Comparison of ENCODE assay signal across 14 mouse cellular contexts in the genomic region with DNA sequence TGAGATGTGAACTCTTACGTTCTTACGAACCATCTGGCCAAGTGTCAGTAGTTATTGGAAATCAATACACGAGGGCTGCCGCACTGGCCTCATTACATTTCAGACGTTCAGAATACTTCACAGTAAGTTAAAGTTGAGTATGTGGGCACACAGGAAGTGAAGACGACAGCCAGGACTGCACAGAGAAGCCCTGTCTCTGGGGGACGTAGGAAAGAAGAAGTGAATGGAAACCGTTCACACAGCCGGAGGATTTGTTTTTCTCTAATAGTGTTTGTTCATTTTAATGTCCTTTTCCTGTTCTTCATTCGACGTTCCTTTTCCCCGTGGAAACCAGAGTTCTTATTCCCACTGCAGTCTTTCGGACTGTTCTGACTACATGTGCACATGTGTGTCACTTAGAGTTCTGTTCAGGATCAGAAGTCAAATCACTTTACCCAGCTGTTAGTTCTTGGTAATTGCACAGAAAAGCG. TPM values are rescaled to one million over a fixed set of nuclear protein-coding genes. Genes with fewer than 3 reads are reported as not detected.
DNase-seq lines count a peak whose midpoint lies in the region; ATAC-seq lines count a peak whose summit lies in the region.
"Had no signal": no experiment of that assay in that cellular context is flagged by ENCODE, and none has a peak within 500 bp of the region (broad histone marks: within the 10 kb centered on the region; RNA-seq: fewer than 3 reads in every experiment).

No protein-coding gene starts in this region.

- peaks cover 25% of the 10 kb centered on the region for H3K4me1 ChIP-seq in heart, embryonic 13.5 days
- H3K4me1 ChIP-seq in stomach, embryonic 16.5 days (ENCODE audit: control insufficient read depth, insufficient read depth, low read length): peaks cover 10% of the 10 kb centered on the region

- no peak overlapping the region; the same call in 1 of the 2 replicates for H3K9ac ChIP-seq in heart, embryonic 13.5 days
- H3K9ac ChIP-seq in stomach, embryonic 16.5 days (ENCODE audit: low read length): no peak overlapping the region
- H3K9ac ChIP-seq: midbrain, embryonic 13.5 days had no signal

- H3K4me3 ChIP-seq in heart, embryonic 13.5 days: no peak overlapping the region
- H3K4me3 ChIP-seq in stomach, embryonic 16.5 days (replicated peaks; ENCODE audit: low read length): no peak overlapping the region
- H3K4me3 ChIP-seq: midbrain, embryonic 13.5 days had no signal

- 72% methylated on average over 14 of the region's 14 CpGs for WGBS in heart, embryonic 13.5 days
- 49% methylated on average over 14 of the region's 14 CpGs for WGBS in stomach, embryonic 16.5 days

- no peak for ATAC-seq in heart, embryonic 13.5 days (ENCODE audit: extremely low read depth, insufficient number of reproducible peaks, low FRiP score, low TSS enrichment)
- no peak for ATAC-seq in stomach, embryonic 16.5 days (ENCODE audit: insufficient read depth, low FRiP score)

- H3K9me3 ChIP-seq in heart, embryonic 13.5 days: no peaks in the 10 kb centered on the region
- no peaks in the 10 kb centered on the region for H3K9me3 ChIP-seq in stomach, embryonic 16.5 days (replicated peaks; ENCODE audit: control insufficient read depth, low read length)
- H3K9me3 ChIP-seq: midbrain, embryonic 13.5 days had no signal

- H3K27me3 ChIP-seq in heart, embryonic 13.5 days (replicated peaks): no peaks in the 10 kb centered on the region
- no peaks in the 10 kb centered on the region for H3K27me3 ChIP-seq in stomach, embryonic 16.5 days (ENCODE audit: control insufficient read depth, insufficient read depth, low read length)
- H3K27me3 ChIP-seq: midbrain, embryonic 13.5 days had no signal

- DNase-seq in heart, postnatal 4 days: no peak
- DNase-seq in spleen, postnatal 36 days (ENCODE audit: low spot score in 2 of 2): peak; percentile 47 to 62
- DNase-seq in spleen, adult 12 weeks (ENCODE audit: low spot score): no peak
- peak; percentile 55 for DNase-seq in induced T-regulatory cell, adult 2 months (ENCODE audit: low read depth)
- DNase-seq in urinary bladder, adult 2 months (ENCODE audit: low spot score): no peak
- DNase-seq in gastrocnemius, adult 18-20 months (ENCODE audit: low spot score): no peak
- DNase-seq: gastrocnemius, postnatal 10 days; liver; thymus, postnatal 4 days had no signal

- H3K4me2 ChIP-seq in heart, embryonic 13.5 days: peak overlapping the region; percentile 47
- peak overlapping the region; percentile 3 for H3K4me2 ChIP-seq in stomach, embryonic 16.5 days (ENCODE audit: low read depth, low read length)
- H3K4me2 ChIP-seq: midbrain, embryonic 13.5 days had no signal

- H3K36me3 ChIP-seq in heart, embryonic 13.5 days: 0 out of 2 replicates have a peak, but pooled peaks cover under 1% of the 10 kb centered on the region
- H3K36me3 ChIP-seq in stomach, embryonic 16.5 days (ENCODE audit: control insufficient read depth, insufficient read depth, low read length): no peaks in the 10 kb centered on the region
- H3K36me3 ChIP-seq: midbrain, embryonic 13.5 days had no signal

- peak overlapping the region; percentile 69 for H3K27ac ChIP-seq in heart, embryonic 13.5 days (replicated peaks)
- H3K27ac ChIP-seq in stomach, embryonic 16.5 days (ENCODE audit: low read length): no peak overlapping the region
- H3K27ac ChIP-seq: midbrain, embryonic 13.5 days had no signal

RNA-seq across cellular contexts. Expression of a gene that starts 27.2 kb away (rescaled TPM):
- 5.7 and 6.0 TPM in 2 replicates for polyA plus RNA-seq in heart, embryonic 13.5 days (2015; fragmentation: Nextera tagmentation; extraction: Ambion mirVana)
- total RNA-seq in heart, postnatal 4 days (2021): 10 to 100 TPM; 12.6 to 13.7 TPM
- polyA plus RNA-seq in stomach, embryonic 16.5 days (2015; fragmentation: Nextera tagmentation; extraction: Ambion mirVana): 10.9 and 11.1 TPM in 2 replicates
- 15.6 and 16.3 TPM in 2 replicates for polyA plus RNA-seq in urinary bladder, adult 2 months (2012; rRNA removed)
- total RNA-seq in gastrocnemius, adult 18-20 months (2021): 1 to 10 TPM; 2.7 to 3.9 TPM

RNA-seq across cellular contexts. Expression of a gene that starts 47.2 kb away (rescaled TPM):
- not detected in 2 replicates for polyA plus RNA-seq in heart, embryonic 13.5 days (2015; fragmentation: Nextera tagmentation; extraction: Ambion mirVana)
- not detected for total RNA-seq in heart, postnatal 4 days (2021)
- not detected in 2 replicates for polyA plus RNA-seq in stomach, embryonic 16.5 days (2015; fragmentation: Nextera tagmentation; extraction: Ambion mirVana)
- polyA plus RNA-seq in urinary bladder, adult 2 months (2012; rRNA removed): not detected in 2 replicates
- not detected for total RNA-seq in gastrocnemius, adult 18-20 months (2021)
- total RNA-seq: adrenal gland, postnatal 25 days; gastrocnemius, postnatal 10 days had no signal
- polyA plus RNA-seq: large intestine, adult 2 months; midbrain, embryonic 13.5 days had no signal

Comparison
In these comparisons a context has a peak if more than half of its experiments do, and no peak if none do; other contexts are left out.
1. DNase-seq: peak in spleen, postnatal 36 days (2 of 2) and induced T-regulatory cell, adult 2 months (single experiment); none in heart, postnatal 4 days (single experiment), spleen, adult 12 weeks (single experiment), urinary bladder, adult 2 months (single experiment) and gastrocnemius, adult 18-20 months (single experiment).